Mouse (Mus musculus) C2C12 (cell line): ENCODE results near the gene Cep63. TPM values are rescaled to one million over a fixed set of nuclear protein-coding genes. Genes with fewer than 3 reads are reported as not detected.

Source experiments
- H3K27me3 ChIP-seq: one replicate; pipeline ENCODE4 v1.6.1; 2011; ENCODE audit not compliant: control insufficient read depth, insufficient read depth, insufficient read length
- H3K36me3 ChIP-seq: one replicate; pipeline ENCODE4 v1.6.1; 2011; ENCODE audit not compliant: control insufficient read depth, insufficient read depth
- H3K4me3 ChIP-seq: one replicate; pipeline ENCODE4 v1.5.1; 2011; ENCODE audit warnings: mild to moderate bottlenecking, control low read depth; ENCODE audit not compliant: poor library complexity, insufficient read depth, severe bottlenecking
- H3K79me2 ChIP-seq: one replicate; pipeline ENCODE4 v1.6.1; 2011; ENCODE audit not compliant: control insufficient read depth, insufficient read depth
- H3K79me3 ChIP-seq: one replicate; pipeline ENCODE4 v1.6.1; 2011; ENCODE audit warnings: low read depth, control low read depth
- H3ac ChIP-seq: one replicate; pipeline ENCODE3; 2011; ENCODE audit warnings: low read depth; ENCODE audit not compliant: control insufficient read depth, insufficient read length
- CEBPB ChIP-seq: IDR thresholded peaks from one replicate; pipeline ENCODE4 v1.6.1; 2011; ENCODE audit warnings: low read depth, mild to moderate bottlenecking, control low read depth, moderate library complexity
- CTCF ChIP-seq: IDR thresholded peaks from one replicate; pipeline ENCODE4 v1.5.1; 2011; ENCODE audit not compliant: control insufficient read depth, insufficient read depth, insufficient read length
- FOSL1 ChIP-seq: IDR thresholded peaks from one replicate; pipeline ENCODE4 v1.8.0; 2011; ENCODE audit warnings: mild to moderate bottlenecking, low read length; ENCODE audit not compliant: poor library complexity, insufficient read depth, severe bottlenecking
- MAX ChIP-seq: IDR thresholded peaks from one replicate; pipeline ENCODE4 v1.6.1; 2011; ENCODE audit warnings: mild to moderate bottlenecking, control low read depth
- MYOD1 ChIP-seq: IDR thresholded peaks from one replicate; pipeline ENCODE4 v1.6.1; 2011; ENCODE audit warnings: low read depth; ENCODE audit not compliant: control insufficient read depth, insufficient read length
- MYOG ChIP-seq: IDR thresholded peaks from one replicate; pipeline ENCODE4 v1.6.1; 2011; ENCODE audit not compliant: control insufficient read depth, insufficient read length; ENCODE audit errors: extremely low read depth
- USF1 ChIP-seq: IDR thresholded peaks from one replicate; pipeline ENCODE4 v1.6.1; 2011; ENCODE audit warnings: low read depth, mild to moderate bottlenecking, control low read depth, moderate library complexity
- polyA plus RNA-seq: library from polyadenylated mRNA; unstranded; fragments of >200 nt; fragmentation: generic; extraction: Trizol; gene quantifications from one replicate; pipeline ENCODE4 v1.2.1, GENCODE M21; 2012; ENCODE audit warnings: missing spikeins

Gene Cep63
- polyA plus RNA-seq, 1 experiment = 9.4 TPM

GRCm38 (mm10) chr9:102549211-102549610, 77.1 kb downstream of the Cep63 start:
- Histone ChIP-seq H3K36me3 (no peaks in the 10 kb centered on the region), H3K4me3 (no peak overlapping the region), H3ac (no peak overlapping the region), H3K79me2 (no peaks in the 10 kb centered on the region), H3K79me3 (no peaks in the 10 kb centered on the region), H3K27me3 (peaks cover 24% of the 10 kb centered on the region)
- no peak for TF ChIP-seq MYOG
- TF ChIP-seq FOSL1 = no peak
- no peak for TF ChIP-seq MYOD1
- TF ChIP-seq USF1 = no peak
- no peak for TF ChIP-seq MAX
- TF ChIP-seq CEBPB = no peak
- no peak for TF ChIP-seq CTCF

DNA sequence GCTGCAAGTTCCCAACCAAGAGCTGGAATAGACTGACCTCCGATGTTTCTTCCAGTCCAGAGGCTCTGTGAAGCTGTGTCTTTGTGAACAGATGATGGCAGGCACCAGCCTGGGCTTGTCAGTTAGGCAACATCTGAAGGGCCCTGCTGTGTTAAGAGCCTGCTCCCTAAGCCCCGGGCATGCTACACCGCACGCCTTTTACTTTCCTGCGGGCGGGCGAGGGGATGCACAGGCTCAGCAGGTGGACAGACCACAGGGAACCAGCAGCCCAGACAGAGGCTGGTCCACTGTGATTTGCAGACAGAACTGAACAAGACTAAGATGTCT, 79.3 kb downstream of the Cep63 start:
- H3K4me3 ChIP-seq = no peak overlapping the region
- H3K79me2 ChIP-seq = no peaks in the 10 kb centered on the region
- H3K27me3 ChIP-seq = peaks cover 24% of the 10 kb centered on the region
- TF ChIP-seq CTCF (no peak), USF1 (no peak), MYOG (no peak), FOSL1 (no peak), MYOD1 (no peak)
- H3ac ChIP-seq = no peak overlapping the region
- H3K36me3 ChIP-seq = no peaks in the 10 kb centered on the region
- no peaks in the 10 kb centered on the region for H3K79me3 ChIP-seq

- no peak overlapping the region for H3K4me3 ChIP-seq
- TF ChIP-seq MAX (no peak), USF1 (no peak), CTCF (no peak), FOSL1 (no peak)
- peaks cover 24% of the 10 kb centered on the region for H3K27me3 ChIP-seq
- no peaks in the 10 kb centered on the region for H3K79me3 ChIP-seq
- H3K36me3 ChIP-seq = no peaks in the 10 kb centered on the region
- H3K79me2 ChIP-seq = no peaks in the 10 kb centered on the region
- no peak overlapping the region for H3ac ChIP-seq
Measured at GRCm38 (mm10) chr9:102546256-102547027, 79.9 kb downstream of the Cep63 start.

GRCm38 (mm10) chr9:102545406-102546255, 80.7 kb downstream of the Cep63 start:
- Histone ChIP-seq H3K36me3 (no peaks in the 10 kb centered on the region), H3K27me3 (peaks cover 24% of the 10 kb centered on the region), H3K79me3 (no peaks in the 10 kb centered on the region), H3K79me2 (no peaks in the 10 kb centered on the region), H3K4me3 (no peak overlapping the region), H3ac (no peak overlapping the region)
- TF ChIP-seq MYOG (no peak), MAX (no peak), CTCF (no peak), USF1 (no peak), FOSL1 (no peak), CEBPB (no peak), MYOD1 (no peak)

DNA sequence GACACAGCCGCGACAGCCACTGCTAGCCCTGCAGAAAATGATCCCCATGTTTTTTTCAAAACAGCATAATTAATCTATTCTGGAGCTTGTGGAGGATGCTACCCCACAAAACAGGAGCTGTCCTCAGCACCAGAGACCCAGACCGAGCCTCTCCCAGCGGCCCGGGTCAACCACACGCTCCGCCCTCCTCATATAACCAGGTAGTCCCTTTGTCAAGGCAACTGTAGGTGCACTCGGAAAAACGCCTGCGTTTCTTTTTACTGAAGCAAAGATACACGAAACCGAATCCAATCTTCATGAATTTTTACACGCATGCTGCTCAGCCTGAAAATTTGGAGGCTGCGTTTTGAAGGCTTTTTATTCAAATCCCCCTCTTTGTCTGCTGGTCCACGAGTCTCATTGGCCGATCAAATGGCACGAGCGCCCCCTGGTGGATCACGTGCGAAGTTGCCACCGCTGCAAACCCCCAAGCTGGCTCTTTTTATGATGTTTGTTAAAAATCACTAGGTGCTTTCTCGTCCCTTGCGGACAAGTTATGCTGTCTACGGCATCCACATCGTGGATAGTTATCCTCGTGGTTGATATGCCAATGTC, 81.5 kb downstream of the Cep63 start:
- no peak overlapping the region for H3ac ChIP-seq
- H3K79me3 ChIP-seq = no peaks in the 10 kb centered on the region
- no peaks in the 10 kb centered on the region for H3K36me3 ChIP-seq
- H3K79me2 ChIP-seq = no peaks in the 10 kb centered on the region
- H3K4me3 ChIP-seq = no peak overlapping the region
- peaks cover 24% of the 10 kb centered on the region for H3K27me3 ChIP-seq
- TF ChIP-seq MAX (peak; percentile 32), FOSL1 (no peak), MYOG (no peak), USF1 (peak; percentile 21), CEBPB (no peak), CTCF (peak; percentile 74), MYOD1 (no peak)
